Mouse (Mus musculus): ENCODE measurements around the gene Wiz. TPM values are rescaled to one million over a fixed set of nuclear protein-coding genes. Genes with fewer than 3 reads are reported as not detected.

Wiz gene
- polyA plus RNA-seq, 1 experiment, result 25.2 TPM

DNA sequence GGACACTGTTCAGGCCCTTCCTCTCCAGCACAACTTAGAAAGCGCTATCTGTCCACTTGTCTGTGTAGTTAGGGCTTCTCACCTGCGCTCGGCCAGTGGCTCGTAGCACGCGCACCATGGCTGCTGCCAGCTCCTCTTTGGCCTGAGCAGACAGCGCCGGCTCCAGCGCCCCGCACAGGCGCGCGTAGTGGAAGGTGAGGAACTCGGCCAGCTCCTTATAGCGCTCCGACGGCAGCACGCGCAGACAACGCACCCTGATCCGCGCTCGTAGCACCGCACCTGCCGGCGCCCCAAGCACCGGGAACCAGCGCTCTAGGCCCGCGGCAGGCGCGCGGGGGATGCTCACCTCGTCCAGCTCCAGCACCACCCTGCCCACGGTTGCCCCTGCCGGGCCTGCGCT, 7.0 kb upstream of the Wiz start:
- Histone ChIP-seq H3K4me3 (ENCODE audit: control insufficient read depth, low read depth, low read length) (peak overlapping the region; percentile 68), H3K27ac (ENCODE audit: control insufficient read depth, insufficient read depth, low read depth, low read length) (no peak overlapping the region), H3K27me3 (ENCODE audit: control insufficient read depth, insufficient read depth, low read length) (no peaks in the 10 kb centered on the region), H3K4me1 (ENCODE audit: control insufficient read depth, insufficient read depth, low read length) (peaks cover 15% of the 10 kb centered on the region), H3K36me3 (ENCODE audit: control insufficient read depth, insufficient read depth, low read length) (no peaks in the 10 kb centered on the region)
- TF ChIP-seq POLR2A (IDR thresholded peaks at IDR 0.05; ENCODE audit: control insufficient read depth, low read depth, low read length) (no peak), CTCF (IDR thresholded peaks at IDR 0.05; ENCODE audit: control insufficient read depth, insufficient read depth, insufficient replicate concordance, low read depth, low read length) (no peak)

DNA sequence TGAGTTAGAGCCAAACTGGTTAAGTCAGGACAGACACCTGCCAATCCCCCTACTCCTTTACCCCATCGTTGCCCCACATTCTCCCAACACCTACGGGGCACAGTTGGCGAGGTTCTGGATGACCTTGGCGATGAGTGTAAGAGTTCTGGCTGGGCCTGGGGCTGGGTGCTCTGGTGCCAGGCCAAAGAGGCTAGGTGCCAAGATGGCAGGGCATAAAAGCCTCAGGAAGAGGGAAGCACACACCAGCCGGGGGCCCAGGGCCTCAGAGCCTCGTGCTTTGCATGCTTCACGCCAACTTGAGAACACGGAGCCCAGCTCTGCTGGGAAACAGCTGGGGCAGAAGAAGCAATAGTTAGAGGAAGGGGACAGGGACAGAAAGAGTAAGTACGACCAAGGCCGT, 4.7 kb upstream of the Wiz start:
- H3K27ac ChIP-seq (ENCODE audit: control insufficient read depth, insufficient read depth, low read depth, low read length), result no peak overlapping the region
- no peaks in the 10 kb centered on the region for H3K36me3 ChIP-seq (ENCODE audit: control insufficient read depth, insufficient read depth, low read length)
- TF ChIP-seq CTCF (IDR thresholded peaks at IDR 0.05; ENCODE audit: control insufficient read depth, insufficient read depth, insufficient replicate concordance, low read depth, low read length) (no peak), POLR2A (IDR thresholded peaks at IDR 0.05; ENCODE audit: control insufficient read depth, low read depth, low read length) (no peak)
- no peak overlapping the region for H3K4me3 ChIP-seq (ENCODE audit: control insufficient read depth, low read depth, low read length)
- H3K27me3 ChIP-seq (ENCODE audit: control insufficient read depth, insufficient read depth, low read length), result no peaks in the 10 kb centered on the region
- peaks cover 15% of the 10 kb centered on the region for H3K4me1 ChIP-seq (ENCODE audit: control insufficient read depth, insufficient read depth, low read length)

DNA sequence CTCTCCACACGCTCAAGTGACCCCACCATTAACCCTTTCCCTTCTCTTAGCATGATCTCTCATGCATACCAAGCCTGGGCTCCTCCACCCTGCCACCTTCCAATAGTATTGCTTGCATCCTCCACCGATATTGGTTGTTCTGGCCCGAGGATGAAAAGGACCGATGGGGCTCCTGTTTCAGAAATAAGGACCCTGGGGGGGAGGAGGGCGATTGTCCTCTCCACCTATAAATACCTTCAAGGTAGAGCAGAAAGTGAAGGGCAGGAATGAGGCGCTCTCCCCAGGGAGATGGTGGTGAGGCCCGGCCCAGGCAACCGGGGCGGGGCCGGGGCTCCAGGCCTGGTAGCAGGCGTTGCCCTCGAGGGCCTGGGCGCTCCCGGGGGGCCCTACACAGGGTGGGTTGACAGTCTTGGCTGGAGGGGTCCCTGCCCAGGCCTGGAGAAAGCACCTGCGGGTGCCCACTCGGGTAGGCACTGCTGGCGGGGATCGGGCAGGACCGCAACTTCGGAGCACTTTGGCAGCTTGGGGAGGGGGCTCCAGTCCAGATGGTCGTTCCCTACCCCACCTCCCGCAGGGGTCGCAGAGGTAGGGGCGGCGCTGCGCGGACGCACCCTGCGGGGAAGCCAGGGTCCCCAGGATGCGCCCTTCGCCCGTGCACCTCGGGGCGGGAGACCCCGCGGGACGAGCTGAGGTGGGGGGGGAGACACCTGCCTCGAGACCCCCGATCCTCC, 704 bp downstream of the Wiz start:
- no peaks in the 10 kb centered on the region for H3K27me3 ChIP-seq (ENCODE audit: control insufficient read depth, insufficient read depth, low read length)
- H3K27ac ChIP-seq (ENCODE audit: control insufficient read depth, insufficient read depth, low read depth, low read length), result no peak overlapping the region; the same call in 1 of the 2 replicates
- H3K36me3 ChIP-seq (ENCODE audit: control insufficient read depth, insufficient read depth, low read length), result no peaks in the 10 kb centered on the region
- H3K4me1 ChIP-seq (ENCODE audit: control insufficient read depth, insufficient read depth, low read length), result peaks cover 9% of the 10 kb centered on the region
- H3K4me3 ChIP-seq (ENCODE audit: control insufficient read depth, low read depth, low read length), result peak overlapping the region; percentile 89
- TF ChIP-seq POLR2A (IDR thresholded peaks at IDR 0.05; ENCODE audit: control insufficient read depth, low read depth, low read length) (no peak), CTCF (IDR thresholded peaks at IDR 0.05; ENCODE audit: control insufficient read depth, insufficient read depth, insufficient replicate concordance, low read depth, low read length) (no peak)

DNA sequence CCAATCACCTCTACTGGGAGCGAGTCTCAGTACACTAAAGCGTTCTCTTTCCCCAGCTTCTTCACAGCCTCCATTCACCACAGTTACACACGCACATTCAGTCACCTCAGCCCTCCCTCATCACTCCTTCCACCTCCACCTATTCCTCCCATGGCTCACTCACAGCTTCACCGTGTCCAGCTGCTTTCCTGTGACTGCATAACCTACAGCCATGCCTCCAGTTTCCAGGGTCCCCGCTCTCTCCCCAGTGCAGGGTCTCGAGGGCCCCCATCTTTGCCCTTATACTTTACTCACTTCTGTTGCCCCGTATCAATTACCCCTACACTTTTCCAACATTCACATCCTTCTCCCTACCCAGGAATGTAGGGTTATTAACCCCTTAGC, 1.3 kb downstream of the Wiz start:
- TF ChIP-seq POLR2A (IDR thresholded peaks at IDR 0.05; ENCODE audit: control insufficient read depth, low read depth, low read length) (no peak), CTCF (IDR thresholded peaks at IDR 0.05; ENCODE audit: control insufficient read depth, insufficient read depth, insufficient replicate concordance, low read depth, low read length) (no peak)
- H3K36me3 ChIP-seq (ENCODE audit: control insufficient read depth, insufficient read depth, low read length), result no peaks in the 10 kb centered on the region
- H3K27ac ChIP-seq (ENCODE audit: control insufficient read depth, insufficient read depth, low read depth, low read length), result no peak overlapping the region
- no peak overlapping the region for H3K4me3 ChIP-seq (ENCODE audit: control insufficient read depth, low read depth, low read length)
- H3K4me1 ChIP-seq (ENCODE audit: control insufficient read depth, insufficient read depth, low read length), result peaks cover 9% of the 10 kb centered on the region
- H3K27me3 ChIP-seq (ENCODE audit: control insufficient read depth, insufficient read depth, low read length), result no peaks in the 10 kb centered on the region

DNA sequence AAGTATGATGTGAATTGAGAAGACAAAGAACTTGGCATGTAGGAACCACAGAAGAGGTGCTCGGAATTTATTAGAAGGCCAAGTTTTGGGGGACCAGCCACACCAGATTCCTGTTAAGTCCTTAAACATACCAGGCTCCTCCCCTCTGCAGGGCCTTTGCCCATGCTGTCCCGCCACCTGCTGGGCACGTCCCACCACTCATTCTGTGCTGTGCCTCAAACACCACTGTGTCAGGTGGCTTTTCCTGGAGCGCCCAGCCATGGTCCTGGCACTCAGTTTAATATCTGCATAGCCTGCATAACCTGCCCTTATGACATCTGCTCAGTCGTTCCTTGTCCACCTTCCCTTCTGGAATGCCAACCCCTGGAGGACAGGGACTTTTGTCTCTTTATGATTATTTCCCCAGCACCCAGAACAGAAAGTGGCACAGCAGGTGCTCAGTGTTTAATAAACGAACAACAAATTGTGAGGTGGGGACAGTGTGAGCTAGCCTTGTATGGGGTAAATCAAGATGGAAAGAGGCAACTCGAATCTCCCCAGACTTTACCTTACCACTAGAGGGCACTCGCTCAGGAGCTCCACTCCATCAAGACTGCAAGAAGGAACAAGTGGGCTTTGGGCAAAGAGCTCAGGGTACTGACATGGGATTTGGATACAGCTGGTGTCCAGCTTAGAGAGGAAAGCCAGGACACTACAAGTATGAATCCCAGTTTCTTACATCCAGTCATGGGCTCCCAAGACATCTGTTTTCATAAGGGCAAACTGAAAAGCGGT, 2.4 kb downstream of the Wiz start:
- no peaks in the 10 kb centered on the region for H3K27me3 ChIP-seq (ENCODE audit: control insufficient read depth, insufficient read depth, low read length)
- H3K4me3 ChIP-seq (ENCODE audit: control insufficient read depth, low read depth, low read length), result no peak overlapping the region
- TF ChIP-seq CTCF (IDR thresholded peaks at IDR 0.05; ENCODE audit: control insufficient read depth, insufficient read depth, insufficient replicate concordance, low read depth, low read length) (peak; percentile 14; the same call in 1 of the 2 replicates), POLR2A (IDR thresholded peaks at IDR 0.05; ENCODE audit: control insufficient read depth, low read depth, low read length) (no peak)
- H3K36me3 ChIP-seq (ENCODE audit: control insufficient read depth, insufficient read depth, low read length), result no peaks in the 10 kb centered on the region
- no peak overlapping the region for H3K27ac ChIP-seq (ENCODE audit: control insufficient read depth, insufficient read depth, low read depth, low read length)
- H3K4me1 ChIP-seq (ENCODE audit: control insufficient read depth, insufficient read depth, low read length), result peaks cover 8% of the 10 kb centered on the region

DNA sequence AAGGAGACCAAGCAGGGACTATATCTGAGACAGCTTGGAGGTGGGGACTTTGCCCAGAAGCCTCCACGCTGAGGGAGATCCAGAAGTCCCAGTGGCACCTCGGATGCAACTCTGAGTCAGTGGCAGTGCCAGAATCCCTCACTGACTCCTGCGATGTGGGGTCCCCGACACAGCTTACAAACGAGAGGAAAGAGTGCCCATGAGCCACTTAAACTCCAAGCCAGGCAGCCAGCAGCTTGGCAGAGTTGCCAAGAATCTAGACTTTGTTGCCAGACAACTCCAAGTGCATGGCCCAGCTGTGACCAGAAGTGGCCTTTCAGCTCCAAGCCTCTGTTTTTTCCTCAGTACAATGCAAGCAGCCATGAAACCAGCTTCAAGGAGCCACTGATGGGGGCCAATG, 5.6 kb downstream of the Wiz start:
- Histone ChIP-seq H3K27me3 (ENCODE audit: control insufficient read depth, insufficient read depth, low read length) (no peaks in the 10 kb centered on the region), H3K36me3 (ENCODE audit: control insufficient read depth, insufficient read depth, low read length) (no peaks in the 10 kb centered on the region), H3K27ac (ENCODE audit: control insufficient read depth, insufficient read depth, low read depth, low read length) (no peak overlapping the region), H3K4me1 (ENCODE audit: control insufficient read depth, insufficient read depth, low read length) (peaks cover 5% of the 10 kb centered on the region), H3K4me3 (ENCODE audit: control insufficient read depth, low read depth, low read length) (no peak overlapping the region)
- TF ChIP-seq POLR2A (IDR thresholded peaks at IDR 0.05; ENCODE audit: control insufficient read depth, low read depth, low read length) (no peak), CTCF (IDR thresholded peaks at IDR 0.05; ENCODE audit: control insufficient read depth, insufficient read depth, insufficient replicate concordance, low read depth, low read length) (no peak)

DNA sequence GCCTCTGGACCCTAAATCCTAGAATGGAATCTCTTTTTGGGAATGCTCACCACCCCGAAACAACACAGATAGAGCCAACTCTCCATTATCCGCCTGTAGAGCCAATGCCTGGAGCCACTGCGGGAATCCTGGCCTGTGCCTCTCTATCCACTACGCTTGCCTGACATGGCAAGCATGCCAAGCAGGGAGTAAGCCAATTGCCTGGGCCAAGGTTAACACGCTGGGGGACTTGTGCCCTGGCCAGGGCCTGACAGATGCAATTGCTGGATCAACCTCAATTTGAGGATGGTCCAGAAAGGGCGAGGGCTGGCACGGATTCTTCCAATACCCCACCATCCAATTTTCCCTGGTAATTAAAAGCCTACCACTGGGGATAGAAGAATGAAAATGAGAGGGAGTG, 6.7 kb downstream of the Wiz start:
- no peak overlapping the region for H3K4me3 ChIP-seq (ENCODE audit: control insufficient read depth, low read depth, low read length)
- no peak overlapping the region for H3K27ac ChIP-seq (ENCODE audit: control insufficient read depth, insufficient read depth, low read depth, low read length)
- H3K27me3 ChIP-seq (ENCODE audit: control insufficient read depth, insufficient read depth, low read length), result no peaks in the 10 kb centered on the region
- no peaks in the 10 kb centered on the region for H3K36me3 ChIP-seq (ENCODE audit: control insufficient read depth, insufficient read depth, low read length)
- no peaks in the 10 kb centered on the region; the same call in 1 of the 2 replicates for H3K4me1 ChIP-seq (ENCODE audit: control insufficient read depth, insufficient read depth, low read length)
- TF ChIP-seq CTCF (IDR thresholded peaks at IDR 0.05; ENCODE audit: control insufficient read depth, insufficient read depth, insufficient replicate concordance, low read depth, low read length) (no peak), POLR2A (IDR thresholded peaks at IDR 0.05; ENCODE audit: control insufficient read depth, low read depth, low read length) (no peak)
